8 mouse cellular contexts compared by ENCODE assay signal in genomic region chr4:82538069-82538811, GRCm38 (mm10).
DNase-seq lines count a peak whose midpoint lies in the region; ATAC-seq and TF ChIP-seq lines count a peak whose summit lies in the region.

No protein-coding gene starts in this region.

- H3K9ac ChIP-seq in embryonic facial prominence, embryonic 14.5 days (ENCODE audit: low read depth, low read length), result peak overlapping the region; percentile 68
- peak overlapping the region; percentile 31 for H3K9ac ChIP-seq in hindbrain, embryonic 11.5 days (ENCODE audit: low read depth, low read length)
- peak overlapping the region; percentile 42 for H3K9ac ChIP-seq in limb, embryonic 15.5 days

- intact Hi-C loops in gastrocnemius, adult 2 months (cut with DNase I), result loop anchor here (2.0 kb wide), 1 partner anchor 27 kb away; no protein-coding TSS in a partner anchor

- H3K36me3 ChIP-seq in embryonic facial prominence, embryonic 14.5 days (ENCODE audit: control insufficient read depth, insufficient read depth, low read length), result no peaks in the 10 kb centered on the region
- H3K36me3 ChIP-seq in hindbrain, embryonic 11.5 days (ENCODE audit: control insufficient read depth, insufficient read depth, low read length), result no peaks in the 10 kb centered on the region
- no peaks in the 10 kb centered on the region for H3K36me3 ChIP-seq in limb, embryonic 15.5 days
- no peaks in the 10 kb centered on the region for H3K36me3 ChIP-seq in myocyte (ENCODE audit: control insufficient read depth, insufficient read depth)

- peak overlapping the region; percentile 95 for H3K27ac ChIP-seq in gastrocnemius, adult 2 months
- H3K27ac ChIP-seq in embryonic facial prominence, embryonic 14.5 days (replicated peaks; ENCODE audit: low read depth, low read length), result peak overlapping the region; percentile 49
- H3K27ac ChIP-seq in hindbrain, embryonic 11.5 days (ENCODE audit: low read depth, low read length), result no peak overlapping the region
- H3K27ac ChIP-seq in limb, embryonic 15.5 days, result peak overlapping the region; percentile 74

- peak overlapping the region; percentile 79 for H3K4me3 ChIP-seq in gastrocnemius, adult 2 months
- H3K4me3 ChIP-seq in embryonic facial prominence, embryonic 14.5 days (ENCODE audit: low read depth, low read length), result peak overlapping the region; percentile 38
- H3K4me3 ChIP-seq in hindbrain, embryonic 11.5 days (ENCODE audit: low read depth, low read length), result peak overlapping the region; percentile 24
- peak overlapping the region; percentile 41 for H3K4me3 ChIP-seq in limb, embryonic 15.5 days
- no peak overlapping the region for H3K4me3 ChIP-seq in myocyte

- TF ChIP-seq CTCF in gastrocnemius, adult 2 months (IDR thresholded peaks at IDR 0.05), result no peak

- no peak overlapping the region for H3ac ChIP-seq in myocyte (ENCODE audit: control insufficient read depth, insufficient read length)

- peak overlapping the region; percentile 90 for H3K4me2 ChIP-seq in embryonic facial prominence, embryonic 14.5 days (ENCODE audit: low read depth, low read length)
- peak overlapping the region; percentile 62 for H3K4me2 ChIP-seq in hindbrain, embryonic 11.5 days (replicated peaks; ENCODE audit: low read depth, low read length)
- H3K4me2 ChIP-seq in limb, embryonic 15.5 days, result peak overlapping the region; percentile 69
- peak overlapping the region; percentile 57 for H3K4me2 ChIP-seq in myocyte (ENCODE audit: low read depth)

- TF ChIP-seq POLR2A in myocyte (IDR thresholded peaks at IDR 0.05; ENCODE audit: insufficient read length, low read depth), result no peak

- peak; percentile 56 for DNase-seq in gastrocnemius, adult 2 months
- no peak for DNase-seq in gastrocnemius, postnatal 10 days
- DNase-seq in embryonic facial prominence, embryonic 14.5 days (ENCODE audit: low spot score), result no peak
- peak; percentile 67 for DNase-seq in hindbrain, embryonic 11.5 days (ENCODE audit: low spot score)
- DNase-seq in spleen, postnatal 4 days (ENCODE audit: low spot score in 2 of 2), result no peak
- no peak for DNase-seq in urinary bladder, postnatal 36 days (ENCODE audit: low spot score in 2 of 2)

- 1% methylated on average over 30 of the region's 30 CpGs for WGBS in embryonic facial prominence, embryonic 14.5 days
- WGBS in hindbrain, embryonic 11.5 days, result under 1% methylated on average over 30 of the region's 30 CpGs
- 3% methylated on average over 30 of the region's 30 CpGs for WGBS in limb, embryonic 15.5 days

- H3K79me2 ChIP-seq in myocyte (ENCODE audit: control insufficient read depth, insufficient read depth), result no peaks in the 10 kb centered on the region

- no peaks in the 10 kb centered on the region for H3K9me3 ChIP-seq in embryonic facial prominence, embryonic 14.5 days (ENCODE audit: control insufficient read depth, low read length)
- H3K9me3 ChIP-seq in hindbrain, embryonic 11.5 days (ENCODE audit: control insufficient read depth, low read length), result no peaks in the 10 kb centered on the region
- H3K9me3 ChIP-seq in limb, embryonic 15.5 days, result no peaks in the 10 kb centered on the region

- H3K27me3 ChIP-seq in embryonic facial prominence, embryonic 14.5 days (replicated peaks; ENCODE audit: control insufficient read depth, insufficient read depth, low read length), result no peaks in the 10 kb centered on the region
- peaks cover 38% of the 10 kb centered on the region for H3K27me3 ChIP-seq in hindbrain, embryonic 11.5 days (ENCODE audit: control insufficient read depth, insufficient read depth, low read length)
- H3K27me3 ChIP-seq in limb, embryonic 15.5 days, result no peaks in the 10 kb centered on the region
- H3K27me3 ChIP-seq in myocyte (ENCODE audit: control insufficient read depth, insufficient read depth, insufficient read length), result no peaks in the 10 kb centered on the region

- H3K4me1 ChIP-seq in embryonic facial prominence, embryonic 14.5 days (ENCODE audit: control insufficient read depth, insufficient read depth, low read length), result peaks cover 26% of the 10 kb centered on the region
- H3K4me1 ChIP-seq in hindbrain, embryonic 11.5 days (replicated peaks; ENCODE audit: control insufficient read depth, insufficient read depth, low read length), result peaks cover 15% of the 10 kb centered on the region
- H3K4me1 ChIP-seq in limb, embryonic 15.5 days, result peaks cover 61% of the 10 kb centered on the region

- ATAC-seq in embryonic facial prominence, embryonic 14.5 days (ENCODE audit: low read depth), result no peak
- ATAC-seq in hindbrain, embryonic 11.5 days (ENCODE audit: low FRiP score), result no peak
- ATAC-seq in limb, embryonic 15.5 days (ENCODE audit: insufficient number of reproducible peaks, low FRiP score, low TSS enrichment, low read depth), result no peak

TF ChIP-seq in myocyte, 11 proteins besides CTCF, POLR2A, EP300 and RAD21:
- TF ChIP-seq REST (IDR thresholded peaks at IDR 0.05; ENCODE audit: insufficient read depth, insufficient read length), result no peak
- no peak for TF ChIP-seq MAX (IDR thresholded peaks at IDR 0.05; ENCODE audit: low read depth)
- TF ChIP-seq TCF3 (IDR thresholded peaks at IDR 0.05; ENCODE audit: insufficient read length, low read depth), result no peak
- TF ChIP-seq SRF (IDR thresholded peaks at IDR 0.05; ENCODE audit: control insufficient read depth, insufficient read length, low read depth), result no peak
- TF ChIP-seq MYOG (IDR thresholded peaks at IDR 0.05; ENCODE audit: control insufficient read depth in 1 of 3, insufficient read depth in 1 of 3, insufficient read length in 2 of 3, low read depth in 2 of 3), result no peak
- no peak for TF ChIP-seq USF1 (IDR thresholded peaks at IDR 0.05; ENCODE audit: low read depth)
- TF ChIP-seq MYOD1 (IDR thresholded peaks at IDR 0.05; ENCODE audit: control insufficient read depth in 1 of 3, insufficient read length in 2 of 3, low read depth in 2 of 3), result no peak
- TF ChIP-seq E2F4 (IDR thresholded peaks at IDR 0.05; ENCODE audit: insufficient read depth), result no peak
- TF ChIP-seq CEBPB (IDR thresholded peaks at IDR 0.05; ENCODE audit: insufficient read depth, poor library complexity, severe bottlenecking), result no peak
- no peak for TF ChIP-seq POLR2AphosphoS2 (IDR thresholded peaks at IDR 0.05; ENCODE audit: insufficient read length, low read depth)
- no peak for TF ChIP-seq TCF12 (IDR thresholded peaks at IDR 0.05; ENCODE audit: insufficient read depth, poor library complexity, severe bottlenecking)
TF ChIP-seq in myocyte: peak in this region for 0.

Comparison
In these comparisons a context has a peak if more than half of its experiments do, and no peak if none do; other contexts are left out.
1. DNase-seq: peak in gastrocnemius, adult 2 months (single experiment) and hindbrain, embryonic 11.5 days (single experiment); none in gastrocnemius, postnatal 10 days (single experiment), embryonic facial prominence, embryonic 14.5 days (single experiment), spleen, postnatal 4 days (0 of 2) and urinary bladder, postnatal 36 days (0 of 2).
2. Peak in every context shown above with its lines, with median percentiles within 50 percentile points of each other: H3K4me2 ChIP-seq and H3K9ac ChIP-seq.